Mouse (Mus musculus) CH12.LX (cell line): ENCODE measurements around the gene Bcor. TPM values are rescaled to one million over a fixed set of nuclear protein-coding genes. Genes with fewer than 3 reads are reported as not detected.

Experiments
- DNase-seq: peaks from one replicate; pipeline ENCODE4 v3.0.0-alpha.2; 2013; ENCODE audit errors: extremely low read depth
- H3K27ac ChIP-seq: 2 replicates; pipeline ENCODE4 v1.5.1; 2012; ENCODE audit warnings: low read depth, mild to moderate bottlenecking, control low read depth, moderate library complexity; ENCODE audit not compliant: insufficient read depth
- H3K27me3 ChIP-seq: replicated peaks from 2 replicates; pipeline ENCODE3; 2012; ENCODE audit warnings: inconsistent platforms
- H3K36me3 ChIP-seq, 2 experiments: replicated peaks in 1 of 2; 2 replicates each; pipeline versions ENCODE3 to v1.6.1; 2012; ENCODE audit warnings: inconsistent platforms in 1 of 2, low read length in 1 of 2, mild to moderate bottlenecking in 1 of 2, mixed read lengths in 1 of 2, moderate library complexity in 1 of 2; ENCODE audit not compliant: control insufficient read depth in 1 of 2, insufficient read depth in 1 of 2
- H3K4me1 ChIP-seq, 2 experiments: 2 replicates each; pipeline ENCODE4 v1.6.1; 2012; ENCODE audit warnings: inconsistent platforms in 1 of 2, moderate library complexity in 1 of 2; ENCODE audit not compliant: insufficient read depth in 2 of 2, control insufficient read depth in 1 of 2
- H3K4me2 ChIP-seq: 2 replicates; pipeline ENCODE4 v1.6.1; 2012; ENCODE audit warnings: low read depth, mild to moderate bottlenecking, control low read depth; ENCODE audit not compliant: poor library complexity, insufficient read depth, severe bottlenecking
- H3K4me3 ChIP-seq, 3 experiments: fragments of 150-350 bp in 1 of 3; sonication (generic) in 1 of 3; replicated peaks in 1 of 3; 2 replicates each; pipeline versions ENCODE3 to v1.5.1; 2011 to 2012; ENCODE audit warnings: low read depth in 2 of 3, low read length in 2 of 3, mild to moderate bottlenecking in 2 of 3, moderate library complexity in 2 of 3, control low read depth in 1 of 3, improper control_type of control experiment in 1 of 3, inconsistent platforms in 1 of 3, mixed read lengths in 1 of 3; ENCODE audit not compliant: poor library complexity in 1 of 3
- H3K79me2 ChIP-seq: replicated peaks from 2 replicates; pipeline ENCODE4 v1.6.1; 2012; ENCODE audit warnings: mild to moderate bottlenecking, moderate library complexity; ENCODE audit not compliant: control insufficient read depth, poor library complexity, insufficient read depth, severe bottlenecking; ENCODE audit errors: extremely low read depth
- H3K9ac ChIP-seq: 2 replicates; pipeline ENCODE4 v1.6.1; 2012; ENCODE audit warnings: low read depth, mild to moderate bottlenecking, control low read depth, moderate library complexity; ENCODE audit not compliant: insufficient read depth
- H3K9me3 ChIP-seq: replicated peaks from 2 replicates; pipeline ENCODE3; 2012; ENCODE audit warnings: low read length, inconsistent platforms, mixed read lengths
- BHLHE40 ChIP-seq: IDR thresholded peaks from 2 replicates; pipeline ENCODE4 v1.6.1; 2011; ENCODE audit warnings: mild to moderate bottlenecking, low read depth, low read length, improper control_type of control experiment
- EP300 ChIP-seq: IDR thresholded peaks from 2 replicates; pipeline ENCODE4 v1.6.1; 2011; ENCODE audit warnings: low read length, improper control_type of control experiment
- GABPA ChIP-seq: IDR thresholded peaks from 2 replicates; pipeline ENCODE4 v1.6.1; 2012; ENCODE audit warnings: low read depth, low read length, improper control_type of control experiment, inconsistent platforms; ENCODE audit not compliant: insufficient replicate concordance
- JUN ChIP-seq: IDR thresholded peaks from 2 replicates; pipeline ENCODE4 v1.6.1; 2011; ENCODE audit warnings: low read depth, mild to moderate bottlenecking, low read length, improper control_type of control experiment, moderate library complexity; ENCODE audit not compliant: insufficient read depth
- KAT2A ChIP-seq: IDR thresholded peaks from 2 replicates; pipeline ENCODE4 v1.6.1; 2012; ENCODE audit warnings: low read length, improper control_type of control experiment, inconsistent platforms; ENCODE audit not compliant: insufficient replicate concordance
- MAX ChIP-seq: IDR thresholded peaks from 2 replicates; pipeline ENCODE4 v1.6.1; 2011; ENCODE audit warnings: low read length, improper control_type of control experiment
- MAZ ChIP-seq: IDR thresholded peaks from 2 replicates; pipeline ENCODE4 v1.6.1; 2012; ENCODE audit warnings: low read depth, mild to moderate bottlenecking, inconsistent platforms, low read length, improper control_type of control experiment, moderate library complexity
- MEF2A ChIP-seq: IDR thresholded peaks from 2 replicates; pipeline ENCODE4 v1.6.1; 2014; ENCODE audit warnings: low read depth, mild to moderate bottlenecking, inconsistent platforms, low read length, improper control_type of control experiment, borderline replicate concordance
- MXI1 ChIP-seq: IDR thresholded peaks from 2 replicates; pipeline ENCODE4 v1.6.1; 2011; ENCODE audit warnings: mild to moderate bottlenecking, low read depth, low read length, improper control_type of control experiment
- NELFE ChIP-seq: IDR thresholded peaks from 2 replicates; pipeline ENCODE4 v1.6.1; 2011; ENCODE audit warnings: low read depth, low read length, improper control_type of control experiment
- NRF1 ChIP-seq: IDR thresholded peaks from 2 replicates; pipeline ENCODE4 v1.6.1; 2014; ENCODE audit warnings: low read depth, mild to moderate bottlenecking, inconsistent platforms, low read length, improper control_type of control experiment, moderate library complexity
- PAX5 ChIP-seq: IDR thresholded peaks from 2 replicates; pipeline ENCODE4 v1.6.1; 2012; ENCODE audit warnings: low read length, inconsistent platforms, mixed read lengths
- POLR2A ChIP-seq: IDR thresholded peaks from 2 replicates; pipeline ENCODE4 v1.6.1; 2011; ENCODE audit warnings: low read depth, mild to moderate bottlenecking, improper control_type of control experiment, low read length
- SIN3A ChIP-seq: IDR thresholded peaks from 2 replicates; pipeline ENCODE4 v1.6.1; 2012; ENCODE audit warnings: low read length, improper control_type of control experiment, inconsistent platforms
- TBP ChIP-seq: conservative IDR thresholded peaks from 2 replicates; pipeline ENCODE4 v1.6.1; 2011; ENCODE audit warnings: low read depth, low read length, improper control_type of control experiment
- TCF12 ChIP-seq: IDR thresholded peaks from 2 replicates; pipeline ENCODE4 v1.6.1; 2014; ENCODE audit warnings: low read depth, mild to moderate bottlenecking, inconsistent platforms, low read length, improper control_type of control experiment
- UBTF ChIP-seq: IDR thresholded peaks from 2 replicates; pipeline ENCODE4 v1.6.1; 2012; ENCODE audit warnings: low read depth, mild to moderate bottlenecking, inconsistent platforms, low read length, improper control_type of control experiment, moderate library complexity
- USF1 ChIP-seq: IDR thresholded peaks from 2 replicates; pipeline ENCODE4 v1.6.1; 2014; ENCODE audit warnings: low read depth, mild to moderate bottlenecking, inconsistent platforms, low read length, improper control_type of control experiment
- USF2 ChIP-seq: conservative IDR thresholded peaks from 2 replicates; pipeline ENCODE4 v1.6.1; 2011; ENCODE audit warnings: low read depth, low read length, improper control_type of control experiment
- ZKSCAN1 ChIP-seq: IDR thresholded peaks from 2 replicates; pipeline ENCODE4 v1.6.1; 2012; ENCODE audit warnings: low read depth, inconsistent platforms, low read length, improper control_type of control experiment, borderline replicate concordance
- ZMIZ1 ChIP-seq: IDR thresholded peaks from 2 replicates; pipeline ENCODE4 v1.6.1; 2012; ENCODE audit warnings: low read depth, mild to moderate bottlenecking, inconsistent platforms, low read length, improper control_type of control experiment
- dilution Hi-C: fragments of 300-500 bp; cut with MboI; formaldehyde crosslinking; loops from 2 replicates; pipeline ENCODE4 v1.14.3; 2020; ENCODE audit warnings: low sequenced_read_pairs; ENCODE audit not compliant: extremely low pct_unique_long_range_greater_than_20kb, extremely low pct_ligation_motif_present
- in situ Hi-C: fragments of 300-500 bp; cut with MboI; formaldehyde crosslinking; loops from 3 replicates; pipeline ENCODE4 v1.14.3; 2019; ENCODE audit warnings: low sequenced_read_pairs, low pct_ligation_motif_present, low pct_unique_long_range_greater_than_20kb, mixed read lengths
- polyA plus RNA-seq: library from polyadenylated mRNA; unstranded; fragments of >175 nt; gene quantifications from 2 replicates; pipeline ENCODE4 v1.2.1, GENCODE M21; 2012; ENCODE audit warnings: low read depth; ENCODE audit not compliant: insufficient read length
- total RNA-seq, 2 experiments: library from RNA; depleted of rRNA; stranded (reverse); fragments of 300-350 nt in 1 of 2; fragments of >200 nt in 1 of 2; gene quantifications; 2 replicates each; pipeline ENCODE4 v1.2.3; 2012 to 2014

The Bcor gene
- total and polyA plus RNA-seq, 3 experiments, result 14.3 to 41.1 (median 33.8) TPM

GRCm38 (mm10) chrX:12078195-12079058, 81.7 kb downstream of the Bcor start:
- peak; percentile 17 for DNase-seq
- Histone ChIP-seq H3K27me3 (no peaks in the 10 kb centered on the region), H3K9ac (peak overlapping the region; percentile 75), H3K4me2 (peak overlapping the region; percentile 40; the same call in 1 of the 2 replicates), H3K9me3 (no peaks in the 10 kb centered on the region), H3K27ac (peak overlapping the region; percentile 94), H3K4me3 (peak overlapping the region; percentile 51 to 96 (median 61)), H3K79me2 (peaks cover 62% of the 10 kb centered on the region), H3K36me3 (peaks cover 0 to 8% of the 10 kb centered on the region in 2 experiments), H3K4me1 (peaks cover 3 to 22% of the 10 kb centered on the region in 2 experiments)
- TF ChIP-seq MXI1, result 0 out of 2 replicates have a peak, but pooled peaks have one; percentile 17
- peak; percentile 40; the same call in 1 of the 2 replicates for TF ChIP-seq MEF2A
- TF ChIP-seq UBTF, result peak; percentile 80; the same call in 1 of the 2 replicates
- peak; percentile 68 for TF ChIP-seq BHLHE40
- TF ChIP-seq EP300, result no peak
- peak; percentile 6; the same call in 1 of the 2 replicates for TF ChIP-seq SIN3A
- no peak for TF ChIP-seq GABPA
- peak; percentile 4; the same call in 1 of the 2 replicates for TF ChIP-seq POLR2A
- dilution Hi-C loops, result no loop called here
- in situ Hi-C loops, result no loop called here

DNA sequence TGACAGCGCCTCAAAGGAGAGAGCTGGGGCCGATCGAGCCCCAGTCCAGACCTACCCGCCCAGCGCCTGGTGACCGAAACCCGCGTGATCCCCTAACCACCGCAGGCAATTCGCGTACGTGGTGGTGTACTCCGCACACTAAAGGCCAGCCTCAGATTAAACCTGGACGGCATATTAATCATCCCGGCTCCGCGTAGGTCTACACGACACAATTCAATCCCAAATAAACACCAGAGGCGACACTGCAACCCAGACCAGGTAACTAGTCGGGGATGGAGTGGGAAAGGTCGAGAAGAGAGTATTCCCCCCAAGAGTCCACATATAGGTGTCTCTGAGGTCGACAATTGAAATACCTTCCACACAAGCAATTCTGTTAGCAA, 82.6 kb downstream of the Bcor start:
- Histone ChIP-seq H3K36me3 (peaks cover 0 to 11% of the 10 kb centered on the region in 2 experiments), H3K9ac (peak overlapping the region; percentile 62), H3K27me3 (no peaks in the 10 kb centered on the region), H3K79me2 (peaks cover 71% of the 10 kb centered on the region), H3K4me3 (peak overlapping the region; percentile 51 to 96 (median 61)), H3K9me3 (no peaks in the 10 kb centered on the region), H3K4me1 (peaks cover 8 to 22% of the 10 kb centered on the region in 2 experiments), H3K27ac (peak overlapping the region; percentile 16; the same call in 1 of the 2 replicates), H3K4me2 (peak overlapping the region; percentile 40)
- dilution Hi-C loops (no loop called here), in situ Hi-C loops (no loop called here)
- no peak for TF ChIP-seq PAX5
- no peak for DNase-seq

GRCm38 (mm10) chrX:12076763-12077600, 83.2 kb downstream of the Bcor start:
- peak overlapping the region; percentile 62 for H3K9ac ChIP-seq
- H3K36me3 ChIP-seq, result peaks cover 0 to 11% of the 10 kb centered on the region in 2 experiments
- peak overlapping the region; percentile 16; the same call in 1 of the 2 replicates for H3K27ac ChIP-seq
- H3K27me3 ChIP-seq, result no peaks in the 10 kb centered on the region
- peaks cover 77% of the 10 kb centered on the region for H3K79me2 ChIP-seq
- H3K4me3 ChIP-seq, result peak overlapping the region in 2 of 3 experiments; percentile 6 to 96
- H3K4me1 ChIP-seq, result peaks cover 8 to 25% of the 10 kb centered on the region in 2 experiments
- in situ Hi-C loops (no loop called here), dilution Hi-C loops (no loop called here)
- H3K9me3 ChIP-seq, result no peaks in the 10 kb centered on the region
- H3K4me2 ChIP-seq, result peak overlapping the region; percentile 51
- no peak for DNase-seq
- TF ChIP-seq TBP (no peak), KAT2A (no peak), GABPA (no peak), MAX (no peak), EP300 (no peak), USF2 (no peak), MEF2A (no peak), TCF12 (no peak), MAZ (no peak), JUN (no peak), UBTF (no peak), ZKSCAN1 (no peak), PAX5 (no peak), ZMIZ1 (no peak), USF1 (no peak), NELFE (no peak), NRF1 (no peak)
